Mouse (Mus musculus) lung, adult 2 months (tissue): ENCODE results near the gene Arl6. TPM values are rescaled to one million over a fixed set of nuclear protein-coding genes. Genes with fewer than 3 reads are reported as not detected.

Source experiments
- DNase-seq: peaks from one replicate; pipeline ENCODE4 v3.0.0; 2022
- H3K4me1 ChIP-seq: fragments of 200-500 bp; 2 replicates; pipeline ENCODE4 v1.6.1; 2011; ENCODE audit warnings: low read length; ENCODE audit not compliant: control insufficient read depth, insufficient read depth
- H3K4me3 ChIP-seq: fragments of 200-500 bp; replicated peaks from 2 replicates; pipeline ENCODE3; 2011; ENCODE audit warnings: low read depth, mild to moderate bottlenecking, control low read depth, low read length; ENCODE audit errors: extremely low read depth
- CTCF ChIP-seq: fragments of 200-500 bp; IDR thresholded peaks from 2 replicates; pipeline ENCODE4 v1.5.1; 2011; ENCODE audit warnings: mild to moderate bottlenecking, low read length, control low read depth; ENCODE audit not compliant: insufficient read depth
- POLR2A ChIP-seq: fragments of 200-500 bp; IDR thresholded peaks from 2 replicates; pipeline ENCODE4 v1.6.1; 2011; ENCODE audit warnings: low read depth, mild to moderate bottlenecking, control low read depth, low read length, borderline replicate concordance; ENCODE audit errors: extremely low read depth
- WGBS: fragments of 180-500 bp; shearing (Covaris S2); methylation state at CpG from one replicate; pipeline ENCODE4 v1.1.7; 2018; 5-methylcytosine and 5-hydroxymethylcytosine counted together
- polyA plus RNA-seq: library from polyadenylated mRNA; depleted of rRNA; stranded (reverse); fragments of >200 nt; gene quantifications from 2 replicates; pipeline ENCODE4 v1.2.3, GENCODE M21; 2012

Arl6 gene
- polyA plus RNA-seq, 1 experiment = 4.0 TPM

- no peak overlapping the region for H3K4me3 ChIP-seq
- 90% methylated on average over 13 of the region's 13 CpGs for WGBS
- DNase-seq = no peak
- peaks cover 7% of the 10 kb centered on the region for H3K4me1 ChIP-seq
- TF ChIP-seq CTCF (no peak), POLR2A (no peak)
Observed at GRCm38 (mm10) chr16:59588351-59589025, 50.7 kb downstream of the Arl6 start.

- peaks cover 7% of the 10 kb centered on the region for H3K4me1 ChIP-seq
Observed at GRCm38 (mm10) chr16:59587816-59588215, 51.4 kb downstream of the Arl6 start.

GRCm38 (mm10) chr16:59586911-59587310 is 52.3 kb downstream of the Arl6 start:
- WGBS = 87% methylated on average over 8 of the region's 8 CpGs

More at GRCm38 (mm10) chr16:59587816-59588215, 51.4 kb downstream of the Arl6 start:
- TF ChIP-seq CTCF (no peak), POLR2A (no peak)
- WGBS = 54% methylated on average over 10 of the region's 10 CpGs
- no peak for DNase-seq
- H3K4me3 ChIP-seq = no peak overlapping the region

GRCm38 (mm10) chr16:59586276-59586675 is 52.9 kb downstream of the Arl6 start:
- TF ChIP-seq CTCF = no peak
- TF ChIP-seq POLR2A = no peak
- DNase-seq = no peak
- 20% methylated on average over 6 of the region's 6 CpGs for WGBS
- H3K4me3 ChIP-seq = no peak overlapping the region
- peaks cover 7% of the 10 kb centered on the region for H3K4me1 ChIP-seq

More at GRCm38 (mm10) chr16:59586911-59587310, 52.3 kb downstream of the Arl6 start:
- TF ChIP-seq POLR2A (no peak), CTCF (no peak)
- H3K4me3 ChIP-seq = no peak overlapping the region
- no peak for DNase-seq
- H3K4me1 ChIP-seq = peaks cover 7% of the 10 kb centered on the region

- no peak for DNase-seq
- TF ChIP-seq CTCF (no peak), POLR2A (no peak)
- 83% methylated on average over 4 of the region's 4 CpGs for WGBS
Observed at GRCm38 (mm10) chr16:59585706-59586244, 53.4 kb downstream of the Arl6 start.

GRCm38 (mm10) chr16:59583515-59583914 is 55.7 kb downstream of the Arl6 start:
- no peak for DNase-seq
- WGBS = 63% methylated on average over 5 of the region's 5 CpGs
- Histone ChIP-seq H3K4me1 (peaks cover 5% of the 10 kb centered on the region; the same call in 1 of the 2 replicates), H3K4me3 (no peak overlapping the region)
- TF ChIP-seq POLR2A (no peak), CTCF (no peak)

More at GRCm38 (mm10) chr16:59585706-59586244, 53.4 kb downstream of the Arl6 start:
- H3K4me3 ChIP-seq = no peak overlapping the region
- H3K4me1 ChIP-seq = peaks cover 5% of the 10 kb centered on the region

DNA sequence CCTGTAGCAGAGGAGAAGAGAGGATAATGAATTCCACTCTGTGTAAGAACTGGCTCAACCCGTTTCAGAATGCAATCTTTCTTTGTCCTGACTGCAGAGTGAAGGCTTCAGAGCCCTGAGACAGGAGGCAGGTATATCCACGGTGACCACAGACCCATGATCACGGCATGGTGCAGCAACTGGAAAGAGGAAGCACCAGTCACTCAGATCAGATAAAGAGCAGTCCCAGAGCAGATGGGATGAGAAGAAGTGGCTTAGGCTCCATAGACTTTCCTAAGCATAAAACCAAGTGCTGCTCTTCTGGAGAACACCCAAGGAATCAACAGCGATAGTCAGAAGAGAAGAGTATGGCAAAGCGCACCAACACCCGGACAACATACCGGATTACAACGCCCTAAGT is 60.0 kb downstream of the Arl6 start:
- no peak overlapping the region for H3K4me3 ChIP-seq
- 72% methylated on average over 8 of the region's 8 CpGs for WGBS
- no peak for DNase-seq
- 0 out of 2 replicates have a peak, but pooled peaks cover 2% of the 10 kb centered on the region for H3K4me1 ChIP-seq
- no peak for TF ChIP-seq CTCF
- TF ChIP-seq POLR2A = no peak

- peaks cover 4% of the 10 kb centered on the region; the same call in 1 of the 2 replicates for H3K4me1 ChIP-seq
- no peak overlapping the region for H3K4me3 ChIP-seq
- WGBS = 72% methylated on average over 11 of the region's 11 CpGs
- no peak for TF ChIP-seq POLR2A
- TF ChIP-seq CTCF = no peak
- DNase-seq = no peak
Observed at GRCm38 (mm10) chr16:59573961-59574360, 65.2 kb downstream of the Arl6 start.

DNA sequence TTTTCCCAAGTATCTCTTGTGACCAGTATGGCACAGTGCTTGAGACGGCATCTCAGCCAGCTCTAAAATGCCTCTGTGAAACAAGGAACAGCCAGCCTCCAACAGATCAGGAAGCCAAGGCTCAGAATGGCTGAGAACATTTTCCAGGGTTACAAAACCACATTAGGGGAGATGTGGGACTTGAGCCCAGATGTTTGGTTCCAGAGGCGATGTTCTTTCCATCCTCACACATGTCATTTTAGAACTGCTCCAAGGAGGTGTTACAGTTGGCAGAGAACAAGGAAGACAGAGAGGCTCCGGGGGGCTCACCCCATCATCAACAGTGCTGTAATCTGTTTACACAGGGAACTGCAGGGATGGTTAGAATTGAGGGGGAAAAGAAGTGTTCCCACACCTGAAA is 66.5 kb downstream of the Arl6 start:
- Histone ChIP-seq H3K4me1 (peaks cover 13% of the 10 kb centered on the region), H3K4me3 (no peak overlapping the region)
- DNase-seq = no peak
- 49% methylated on average over 3 of the region's 3 CpGs for WGBS
- no peak for TF ChIP-seq CTCF
- no peak for TF ChIP-seq POLR2A

DNA sequence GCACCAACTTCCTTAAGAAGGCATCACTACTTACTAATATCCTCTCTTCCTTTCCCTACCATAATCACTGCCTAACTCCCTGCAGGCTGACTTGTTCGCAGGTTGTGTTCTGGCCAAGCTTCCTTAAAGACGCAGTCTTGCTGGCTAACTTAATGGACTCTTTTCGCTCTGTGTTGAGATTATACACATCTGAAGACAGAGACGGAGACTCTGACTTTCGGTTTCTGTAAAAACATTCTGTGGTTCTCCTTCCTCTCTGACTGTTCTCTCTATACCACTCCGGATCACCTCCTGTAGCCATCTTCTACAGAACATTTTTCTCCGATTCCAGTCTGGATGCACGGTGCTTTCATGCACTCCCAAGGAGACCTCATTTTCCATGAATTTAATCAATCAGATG is 68.4 kb downstream of the Arl6 start:
- Histone ChIP-seq H3K4me3 (no peak overlapping the region), H3K4me1 (peaks cover 20% of the 10 kb centered on the region)
- no peak for DNase-seq
- TF ChIP-seq CTCF (no peak), POLR2A (no peak)
- 82% methylated on average over 8 of the region's 8 CpGs for WGBS
